Mouse (Mus musculus) cortical plate, adult 2 months (tissue): Measurements from ENCODE around the gene Smoc1.

ENCODE experiments used
- CTCF ChIP-seq: fragments of 200-500 bp; IDR thresholded peaks from 2 replicates; pipeline ENCODE4 v1.5.1; 2011; ENCODE audit warnings: mild to moderate bottlenecking, control low read depth, low read length; ENCODE audit not compliant: insufficient read depth; ENCODE audit errors: extremely low read depth
- POLR2A ChIP-seq: fragments of 200-500 bp; IDR thresholded peaks from 2 replicates; pipeline ENCODE4 v1.6.1; 2011; ENCODE audit warnings: mild to moderate bottlenecking, low read length, control low read depth; ENCODE audit not compliant: insufficient read depth; ENCODE audit errors: extremely low read depth

DNA sequence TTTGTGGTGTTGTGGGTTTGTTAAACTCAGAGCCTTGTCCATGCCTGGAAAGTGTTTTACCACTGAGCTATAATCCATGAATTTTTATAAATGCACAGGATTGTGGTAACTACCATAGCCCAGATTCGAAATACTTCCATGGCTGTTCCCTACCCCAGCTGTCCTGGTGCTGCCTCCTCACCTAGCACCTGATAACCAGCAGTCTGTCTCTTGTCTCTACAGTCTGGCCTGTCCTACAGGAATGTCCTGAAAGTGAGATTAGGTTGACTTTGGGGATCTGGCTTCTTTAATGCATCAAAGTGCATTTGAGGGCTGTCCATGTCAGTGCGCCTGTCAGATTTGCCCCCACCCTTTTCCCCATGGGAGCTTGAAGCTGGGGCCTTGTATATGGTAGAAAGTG is 29.2 kb downstream of the Smoc1 start:
- no peak for TF ChIP-seq POLR2A
- TF ChIP-seq CTCF, result no peak
